ENCODE assay signal across 27 mouse cellular contexts in genomic region chr8:6010712-6011111, GRCm38 (mm10).
DNase-seq lines count a peak whose midpoint lies in the region; ATAC-seq and TF ChIP-seq lines count a peak whose summit lies in the region.
"Had no signal": no experiment of that assay in that cellular context is flagged by ENCODE, and none has a peak within 500 bp of the region (broad histone marks: within the 10 kb centered on the region; RNA-seq: fewer than 3 reads in every experiment).

No protein-coding gene starts in this region.

- H3K4me1 ChIP-seq in liver, adult 2 months (ENCODE audit: control insufficient read depth, insufficient read depth, low read length), result no peaks in the 10 kb centered on the region
- no peaks in the 10 kb centered on the region for H3K4me1 ChIP-seq in liver, embryonic 12.5 days
- no peaks in the 10 kb centered on the region for H3K4me1 ChIP-seq in intestine, embryonic 14.5 days (replicated peaks; ENCODE audit: control insufficient read depth, insufficient read depth, low read length)
- no peaks in the 10 kb centered on the region for H3K4me1 ChIP-seq in heart, embryonic 11.5 days (ENCODE audit: control insufficient read depth, insufficient read depth, low read length)
- H3K4me1 ChIP-seq in forebrain, embryonic 16.5 days (replicated peaks; ENCODE audit: control insufficient read depth, insufficient read depth, low read length), result no peaks in the 10 kb centered on the region
- H3K4me1 ChIP-seq: embryonic facial prominence, embryonic 12.5 days; heart, embryonic 13.5 days; hindbrain, embryonic 15.5 days; megakaryocyte, embryonic 14.5 days had no signal

- no peak overlapping the region for H3K4me3 ChIP-seq in liver, adult 2 months (ENCODE audit: insufficient read depth, low read depth, low read length)
- no peak overlapping the region for H3K4me3 ChIP-seq in liver, embryonic 12.5 days
- H3K4me3 ChIP-seq in intestine, embryonic 14.5 days (ENCODE audit: low read depth, low read length), result no peak overlapping the region
- H3K4me3 ChIP-seq in heart, embryonic 11.5 days (ENCODE audit: low read depth, low read length), result no peak overlapping the region
- no peak overlapping the region for H3K4me3 ChIP-seq in forebrain, embryonic 16.5 days (replicated peaks; ENCODE audit: low read length)
- H3K4me3 ChIP-seq: embryonic facial prominence, embryonic 12.5 days; heart, adult 2 months; heart, embryonic 13.5 days; hindbrain, embryonic 15.5 days; megakaryocyte, embryonic 14.5 days had no signal

- no peak for ATAC-seq in liver, embryonic 12.5 days
- ATAC-seq in intestine, embryonic 14.5 days (replicated peaks; ENCODE audit: low FRiP score, low TSS enrichment, low read depth), result peak; percentile 36
- ATAC-seq in heart, embryonic 11.5 days (replicated peaks; ENCODE audit: insufficient number of reproducible peaks, low FRiP score, low TSS enrichment), result no peak
- ATAC-seq in forebrain, embryonic 16.5 days, result no peak
- ATAC-seq: forebrain, embryonic 14.5 days; inflammation-experienced regulatory T-cells, adult 6 months had no signal

- no peak overlapping the region for H3K9ac ChIP-seq in liver, adult 2 months (ENCODE audit: low read depth, low read length)
- no peak overlapping the region for H3K9ac ChIP-seq in liver, embryonic 12.5 days
- no peak overlapping the region for H3K9ac ChIP-seq in intestine, embryonic 14.5 days (ENCODE audit: low read length)
- H3K9ac ChIP-seq in heart, embryonic 11.5 days (ENCODE audit: low read depth, low read length), result no peak overlapping the region
- no peak overlapping the region for H3K9ac ChIP-seq in forebrain, embryonic 16.5 days (replicated peaks; ENCODE audit: low read depth, low read length)
- H3K9ac ChIP-seq: embryonic facial prominence, embryonic 12.5 days; heart, embryonic 13.5 days; hindbrain, embryonic 15.5 days; liver, embryonic 14.5 days had no signal

- H3K9me3 ChIP-seq in liver, embryonic 12.5 days (replicated peaks), result no peaks in the 10 kb centered on the region
- H3K9me3 ChIP-seq in intestine, embryonic 14.5 days (ENCODE audit: control insufficient read depth, low read length), result no peaks in the 10 kb centered on the region
- no peaks in the 10 kb centered on the region for H3K9me3 ChIP-seq in heart, embryonic 11.5 days (replicated peaks; ENCODE audit: control insufficient read depth, low read length)
- H3K9me3 ChIP-seq in forebrain, embryonic 16.5 days (ENCODE audit: control insufficient read depth, low read length), result no peaks in the 10 kb centered on the region
- H3K9me3 ChIP-seq: embryonic facial prominence, embryonic 12.5 days; heart, embryonic 13.5 days; hindbrain, embryonic 15.5 days; megakaryocyte, embryonic 14.5 days had no signal

- H3K79me2 ChIP-seq in liver, adult 2 months (ENCODE audit: control insufficient read depth, insufficient read depth, low read length), result no peaks in the 10 kb centered on the region

- WGBS in liver, adult 2 months, result 76% methylated on average over 2 of the region's 2 CpGs
- 51% methylated on average over 2 of the region's 2 CpGs for WGBS in liver, embryonic 12.5 days (ENCODE audit: insufficient replicate concordance)
- 73% methylated on average over 2 of the region's 2 CpGs for WGBS in intestine, embryonic 14.5 days
- 61% methylated on average over 2 of the region's 2 CpGs for WGBS in heart, embryonic 11.5 days (ENCODE audit: insufficient replicate concordance)
- 89% methylated on average over 2 of the region's 2 CpGs for WGBS in forebrain, embryonic 16.5 days

- H3K4me2 ChIP-seq in liver, embryonic 12.5 days, result no peak overlapping the region
- no peak overlapping the region for H3K4me2 ChIP-seq in intestine, embryonic 14.5 days (ENCODE audit: low read length)
- H3K4me2 ChIP-seq in heart, embryonic 11.5 days, result no peak overlapping the region
- H3K4me2 ChIP-seq in forebrain, embryonic 16.5 days (ENCODE audit: low read length), result no peak overlapping the region
- H3K4me2 ChIP-seq: embryonic facial prominence, embryonic 12.5 days; heart, embryonic 13.5 days; hindbrain, embryonic 15.5 days had no signal

- H3K27ac ChIP-seq in liver, adult 2 months (replicated peaks; ENCODE audit: insufficient read depth, low read depth, low read length), result no peak overlapping the region
- no peak overlapping the region for H3K27ac ChIP-seq in liver, embryonic 12.5 days
- no peak overlapping the region for H3K27ac ChIP-seq in intestine, embryonic 14.5 days (ENCODE audit: low read depth)
- H3K27ac ChIP-seq in heart, embryonic 11.5 days (ENCODE audit: low read depth, low read length), result no peak overlapping the region
- H3K27ac ChIP-seq in forebrain, embryonic 16.5 days (ENCODE audit: low read length), result no peak overlapping the region
- H3K27ac ChIP-seq: embryonic facial prominence, embryonic 12.5 days; heart, adult 2 months; heart, embryonic 13.5 days; hindbrain, embryonic 15.5 days; liver, embryonic 14.5 days had no signal

- H3K36me3 ChIP-seq in liver, adult 2 months (ENCODE audit: control insufficient read depth, insufficient read depth, low read length), result no peaks in the 10 kb centered on the region
- H3K36me3 ChIP-seq in liver, embryonic 12.5 days, result no peaks in the 10 kb centered on the region
- H3K36me3 ChIP-seq in intestine, embryonic 14.5 days (ENCODE audit: control insufficient read depth, insufficient read depth, low read length), result no peaks in the 10 kb centered on the region
- no peaks in the 10 kb centered on the region for H3K36me3 ChIP-seq in heart, embryonic 11.5 days (ENCODE audit: control insufficient read depth, insufficient read depth, low read length)
- H3K36me3 ChIP-seq in forebrain, embryonic 16.5 days (ENCODE audit: control insufficient read depth, insufficient read depth), result no peaks in the 10 kb centered on the region
- H3K36me3 ChIP-seq: embryonic facial prominence, embryonic 12.5 days; heart, embryonic 13.5 days; hindbrain, embryonic 15.5 days had no signal

- no peaks in the 10 kb centered on the region for H3K27me3 ChIP-seq in liver, adult 2 months (ENCODE audit: control insufficient read depth, insufficient read depth, low read length)
- H3K27me3 ChIP-seq in liver, embryonic 12.5 days (replicated peaks), result no peaks in the 10 kb centered on the region
- no peaks in the 10 kb centered on the region for H3K27me3 ChIP-seq in intestine, embryonic 14.5 days (replicated peaks; ENCODE audit: control insufficient read depth, insufficient read depth, low read length)
- H3K27me3 ChIP-seq in heart, embryonic 11.5 days (ENCODE audit: control insufficient read depth, insufficient read depth, low read length), result no peaks in the 10 kb centered on the region
- H3K27me3 ChIP-seq in forebrain, embryonic 16.5 days (replicated peaks; ENCODE audit: control insufficient read depth, insufficient read depth, low read length), result no peaks in the 10 kb centered on the region
- H3K27me3 ChIP-seq: embryonic facial prominence, embryonic 12.5 days; heart, embryonic 13.5 days; hindbrain, embryonic 15.5 days; megakaryocyte, embryonic 14.5 days had no signal

- no peak for TF ChIP-seq POLR2A in liver, adult 2 months (IDR thresholded peaks at IDR 0.05; ENCODE audit: extremely low read depth, insufficient read depth, low read length)

- DNase-seq in liver, adult 2 months (ENCODE audit: extremely low read depth, low read depth, low spot score), result peak; percentile 3
- peak; percentile 8 for DNase-seq in right cerebral cortex, adult 18-20 months
- DNase-seq in right cerebral cortex, postnatal 25 days, result no peak
- no peak for DNase-seq in intestine, embryonic 14.5 days (ENCODE audit: low spot score)
- DNase-seq: adrenal gland, postnatal 14 days; cerebellum, adult 11-12 months; cerebellum, adult 9-11 months; embryo, embryonic 11 days; heart, adult 2 months; heart, postnatal 10 days; kidney, postnatal 10 days; layer of hippocampus, adult 9-11 months; lung, adult 2 months; lung, postnatal 36 days; midbrain, embryonic 14.5 days; thymus, adult 2 months; thymus, postnatal 36 days had no signal

- TF ChIP-seq CTCF in liver, adult 2 months (IDR thresholded peaks at IDR 0.05; ENCODE audit: low read depth, low read length), result no peak

Comparison
In these comparisons a context has a peak if more than half of its experiments do, and no peak if none do; other contexts are left out.
1. DNase-seq: peak in liver, adult 2 months (single experiment) and right cerebral cortex, adult 18-20 months (single experiment); none in right cerebral cortex, postnatal 25 days (single experiment) and intestine, embryonic 14.5 days (single experiment).